Mouse (Mus musculus) NIH3T3 (cell line): Measurements from ENCODE around the gene Fyb.

ENCODE experiments used
- DNase-seq: peaks from one replicate; pipeline ENCODE4 v3.0.0-alpha.2; 2012; ENCODE audit warnings: low read depth

Gene Fyb

DNA sequence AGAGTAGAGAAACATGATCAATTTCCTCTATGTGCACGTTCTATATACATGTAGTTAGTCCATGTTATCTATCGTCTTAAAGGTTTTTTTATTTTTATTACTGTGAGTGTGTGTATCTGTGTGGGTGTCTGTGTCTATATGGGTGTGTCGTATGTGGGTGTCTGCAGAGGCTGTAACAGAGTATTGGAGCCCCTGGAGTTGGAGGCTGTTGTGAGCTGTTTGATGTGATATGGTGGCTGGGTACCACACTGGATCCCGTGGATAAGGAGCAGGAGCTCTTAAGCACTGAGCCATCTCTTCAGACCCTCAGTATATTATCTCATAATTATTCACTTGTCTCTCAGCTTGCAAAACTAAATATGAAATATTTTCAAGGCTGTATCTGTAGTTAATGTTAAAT lies 135.4 kb downstream of the Fyb start:
- no peak for DNase-seq

DNA sequence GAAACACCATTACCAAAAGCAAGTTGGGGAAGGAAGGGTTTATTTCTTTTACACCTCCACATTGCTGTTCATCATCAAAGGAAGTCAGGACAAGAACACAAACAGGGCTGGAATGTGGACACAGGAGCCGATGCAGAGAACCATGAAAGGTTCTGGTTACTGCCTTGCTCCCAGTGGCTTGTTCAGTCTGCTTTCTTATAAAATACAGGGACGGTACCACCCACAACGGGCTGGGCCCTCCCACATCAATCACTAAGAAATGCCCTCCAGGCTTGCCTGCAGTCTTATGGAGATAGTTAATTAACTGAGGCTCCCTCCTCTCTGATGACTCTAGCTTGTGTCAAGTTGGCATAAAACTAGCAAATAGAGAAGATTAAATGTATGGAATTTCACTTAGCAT lies 139.3 kb downstream of the Fyb start:
- no peak for DNase-seq

DNA sequence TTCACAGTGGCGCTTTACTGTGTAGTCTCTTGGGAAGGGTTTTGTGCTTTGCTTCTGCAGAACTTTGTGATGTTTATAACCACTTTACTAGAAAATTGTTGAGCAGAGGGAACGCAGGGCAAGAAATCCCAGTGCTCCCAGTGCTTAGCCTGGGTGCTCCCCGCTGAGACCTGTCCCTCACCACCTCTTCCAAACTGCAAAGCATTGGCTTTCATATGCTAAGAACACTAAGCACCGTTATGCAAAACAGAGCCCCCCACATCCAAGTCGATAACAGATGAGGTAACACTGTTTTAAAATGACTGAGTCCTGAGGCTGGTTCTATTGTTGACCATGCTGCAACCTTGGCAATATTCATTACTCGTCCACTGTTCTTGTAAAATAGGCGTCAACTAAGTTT lies 141.3 kb downstream of the Fyb start:
- DNase-seq: no peak

DNA sequence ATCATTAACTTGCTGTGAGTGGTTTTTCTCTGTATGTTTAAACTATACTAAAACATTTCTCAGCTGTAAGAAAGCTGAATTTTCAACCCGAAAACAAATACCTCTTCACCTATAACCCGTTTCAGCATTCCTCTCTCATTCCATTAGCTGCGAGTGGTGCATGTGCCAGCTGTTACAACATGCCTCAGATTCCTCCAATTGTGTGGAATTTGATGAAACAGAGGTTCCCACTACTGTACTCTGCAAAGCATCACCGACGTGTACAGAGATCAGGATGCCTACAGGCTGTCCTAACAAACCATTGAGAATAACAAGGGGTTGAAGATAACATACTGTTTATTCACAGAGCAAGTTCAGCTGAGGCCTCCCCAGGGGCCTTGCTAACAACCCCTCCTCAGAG lies 143.4 kb downstream of the Fyb start:
- peak; percentile 38 for DNase-seq

DNA sequence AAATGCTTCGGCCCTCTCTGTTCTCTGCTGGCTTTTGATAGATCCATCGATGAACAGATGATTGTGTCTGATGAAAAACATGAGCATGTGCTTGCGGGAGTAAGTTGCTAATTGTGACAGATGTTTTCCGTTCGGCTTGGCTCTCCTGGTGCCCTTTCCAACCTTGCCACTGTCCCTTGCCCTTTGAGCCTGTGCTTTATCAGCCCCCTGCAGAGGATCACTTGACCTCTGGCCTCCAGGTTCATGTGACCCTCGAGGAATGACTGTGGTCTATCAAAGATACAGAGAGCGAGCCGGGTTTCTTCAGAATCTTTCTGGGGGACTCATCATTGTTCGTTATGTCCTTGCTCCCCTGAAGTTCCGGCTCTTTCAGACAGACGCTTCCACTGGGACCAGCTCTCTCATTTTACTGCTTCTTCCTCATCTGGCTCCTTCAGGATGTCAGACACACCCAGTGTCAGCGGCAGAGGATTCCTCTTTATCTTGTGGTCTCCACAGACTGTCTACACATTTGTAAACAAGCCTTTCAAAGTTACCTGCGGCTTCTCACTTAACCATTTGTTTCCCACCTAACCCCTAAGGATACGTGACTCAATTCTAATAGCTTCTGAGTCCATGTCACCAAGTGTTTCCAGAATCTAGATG lies 146.3 kb downstream of the Fyb start:
- DNase-seq: no peak

DNA sequence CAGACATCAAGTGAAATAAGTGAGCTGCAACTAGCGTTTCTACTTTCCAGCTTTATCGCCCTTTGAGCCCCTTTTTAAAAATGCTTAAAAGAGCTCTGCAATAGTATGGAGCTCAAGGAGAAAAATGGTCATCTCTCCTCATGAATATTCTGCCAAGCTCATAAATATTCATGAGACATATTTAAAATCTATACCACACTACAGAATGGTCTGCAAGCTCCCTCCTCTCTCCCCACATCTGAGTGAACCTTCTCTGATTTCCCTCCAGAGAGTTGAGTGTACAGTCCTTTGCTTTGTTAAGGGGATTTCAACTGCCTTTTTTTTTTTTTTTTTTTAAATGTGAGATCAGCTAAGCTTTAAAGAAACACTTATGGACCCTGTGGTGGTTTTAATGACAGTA lies 155.8 kb downstream of the Fyb start:
- DNase-seq: no peak

DNA sequence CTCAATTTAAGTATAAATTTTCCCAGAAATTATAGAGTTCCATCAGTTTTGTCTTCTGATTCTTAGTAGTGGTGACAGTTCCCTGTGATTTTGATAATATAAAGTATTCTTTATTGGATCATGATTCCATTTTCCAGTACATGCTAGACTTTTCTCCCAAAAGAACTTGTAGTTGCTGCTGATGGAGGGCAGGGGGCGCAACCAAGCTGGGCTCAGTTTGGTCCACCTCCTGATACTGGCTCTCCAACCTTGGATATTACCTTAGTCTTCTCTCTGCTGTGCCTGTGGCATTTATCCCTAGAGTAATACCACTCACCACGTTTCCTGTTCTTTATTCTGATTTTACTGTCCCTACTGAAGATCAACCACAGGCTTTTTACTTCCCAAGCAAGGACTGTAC lies 179.5 kb downstream of the Fyb start:
- DNase-seq: peak; percentile 25

DNA sequence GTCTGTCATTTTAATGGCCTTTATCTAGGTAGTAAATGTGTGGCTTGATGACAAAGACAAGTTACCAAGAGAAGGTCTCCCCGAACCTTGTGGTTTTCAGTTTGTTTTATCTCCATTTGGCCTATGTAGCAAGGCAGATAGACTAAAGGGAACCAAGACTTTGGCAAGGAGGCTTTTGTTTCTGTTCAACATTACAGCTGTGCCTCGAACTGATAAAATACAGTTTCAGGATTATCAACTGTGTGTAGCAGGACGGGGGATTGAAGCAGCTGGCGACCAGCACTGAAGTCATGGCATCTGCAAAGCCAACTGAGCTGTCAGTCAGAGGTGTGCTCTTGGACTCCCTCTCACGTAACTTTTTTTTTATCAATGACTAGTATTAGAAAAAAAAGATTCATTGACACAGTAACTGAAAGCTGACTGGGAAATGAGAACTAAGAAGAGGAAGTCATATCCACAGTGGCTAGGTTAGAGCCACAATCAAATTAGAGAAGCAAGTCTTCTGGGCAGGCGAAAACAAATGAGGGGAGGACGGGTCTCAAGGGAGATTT lies 182.8 kb downstream of the Fyb start:
- no peak for DNase-seq

DNA sequence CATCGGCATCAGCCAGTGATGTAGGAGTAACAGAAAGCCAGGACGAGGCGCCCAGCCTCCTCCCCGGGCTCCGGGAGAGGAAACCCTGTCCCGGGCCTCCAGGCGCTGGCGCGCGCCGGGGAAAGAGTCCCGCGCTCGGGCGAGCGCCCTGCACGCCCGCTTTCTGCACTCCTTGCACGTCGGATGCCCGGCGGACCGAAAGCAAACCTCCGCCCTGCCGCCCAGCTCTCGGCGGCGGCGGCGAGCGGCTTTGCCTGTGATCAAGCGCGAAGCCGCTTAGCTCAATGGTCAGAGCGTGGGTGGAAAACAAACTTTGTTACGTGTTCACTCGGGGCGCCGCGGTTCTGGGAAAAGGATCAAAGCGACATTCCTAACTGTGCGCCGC lies 184.9 kb downstream of the Fyb start:
- DNase-seq: peak; percentile 82

DNA sequence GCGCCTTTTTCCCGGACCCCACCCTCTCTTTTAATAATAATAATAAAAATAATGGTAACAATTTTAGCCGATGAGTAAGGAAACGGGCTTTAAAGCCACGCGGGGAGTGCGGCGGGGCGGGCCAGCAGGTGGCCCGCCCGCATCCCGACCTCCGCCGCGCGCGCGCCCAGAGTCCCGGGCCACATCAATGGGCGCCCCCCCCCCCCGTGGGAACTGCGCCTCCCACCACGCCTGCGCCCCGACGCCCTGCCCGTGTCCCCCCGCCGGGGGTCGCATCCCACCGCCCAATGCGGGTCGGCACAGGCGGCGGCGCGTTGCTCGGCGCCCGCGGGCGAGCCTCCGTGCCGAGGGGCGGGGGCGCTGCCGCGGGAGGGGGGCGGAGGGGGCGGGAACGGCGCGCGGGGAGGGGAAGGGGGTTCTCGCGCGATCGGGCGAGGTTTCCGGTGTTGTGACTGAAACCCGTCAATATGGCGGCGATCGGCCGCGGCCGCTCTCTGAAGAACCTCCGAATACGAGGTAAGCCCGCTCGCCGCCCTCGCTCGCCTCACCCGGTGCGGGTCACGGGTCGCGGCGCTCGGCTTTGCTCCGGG lies 185.4 kb downstream of the Fyb start, which contains the start of gene Rictor:
TSS of gene Rictor (plus strand) at position 444 of the 590 bp plus-strand sequence.
- peak; percentile 92 for DNase-seq

DNA sequence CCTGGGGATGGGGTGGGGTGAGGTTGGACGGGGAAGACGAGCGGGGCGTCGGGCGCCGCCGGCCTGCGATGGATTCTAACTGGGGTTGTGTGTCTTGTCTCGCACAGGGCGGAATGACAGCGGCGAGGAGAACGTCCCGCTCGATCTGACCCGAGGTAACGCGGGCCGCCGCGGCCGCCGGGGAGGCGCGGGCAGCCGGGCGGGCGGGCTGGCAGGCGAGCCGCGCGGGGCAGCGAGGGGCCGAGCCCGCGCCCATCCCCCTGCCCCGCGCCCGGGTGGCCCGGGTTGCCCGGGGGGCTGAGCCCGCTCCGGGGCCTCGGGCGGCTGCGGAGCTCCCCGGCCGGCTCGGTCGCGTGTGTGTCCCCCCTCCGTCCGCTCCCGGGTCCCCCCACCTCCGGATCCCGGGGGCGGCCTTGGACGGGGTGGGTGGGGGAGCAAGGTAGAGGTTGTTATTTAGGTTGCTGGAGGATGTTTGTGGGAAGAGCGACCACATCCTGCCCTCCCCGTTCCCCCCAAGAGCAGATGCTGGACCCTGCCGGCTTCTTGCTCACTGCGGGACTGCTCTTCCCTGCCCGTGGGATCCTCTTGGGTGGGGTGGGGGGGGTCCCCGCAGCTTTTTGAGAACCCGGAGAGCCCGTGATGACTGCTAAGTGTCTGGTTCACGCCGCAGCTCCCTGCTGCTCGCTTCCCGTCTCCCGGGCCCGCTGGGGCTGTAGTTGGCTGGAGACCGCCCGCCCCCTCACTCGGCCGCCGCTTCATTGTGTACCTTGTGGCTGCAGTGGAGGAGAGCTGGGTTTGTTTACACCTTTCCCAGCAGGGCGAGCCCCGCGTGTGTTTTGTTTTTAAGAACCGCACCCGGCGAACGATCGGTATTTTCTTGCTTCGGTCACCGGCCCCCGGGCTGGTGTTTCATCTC lies 186.1 kb downstream of the Fyb start:
- peak; percentile 44 for DNase-seq

DNA sequence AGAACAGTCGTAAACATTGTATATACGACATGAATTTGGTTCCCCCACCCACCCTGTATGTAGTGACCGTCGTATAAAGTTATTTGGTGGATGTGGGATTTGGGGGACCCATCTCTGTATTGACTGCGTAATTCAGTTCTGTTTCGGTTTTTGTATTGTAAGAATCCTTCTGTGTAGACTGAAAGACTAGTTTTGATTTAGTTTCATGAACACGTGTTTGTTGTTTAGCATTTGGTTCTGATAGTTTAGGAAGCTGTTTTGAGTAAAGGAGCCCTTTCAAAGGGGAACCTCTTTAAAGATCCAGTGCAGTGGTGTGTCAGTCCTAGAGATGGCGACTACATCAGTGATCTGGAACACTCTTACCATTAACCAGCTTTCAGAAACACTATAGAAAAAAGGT lies 187.0 kb downstream of the Fyb start:
- DNase-seq: no peak

DNA sequence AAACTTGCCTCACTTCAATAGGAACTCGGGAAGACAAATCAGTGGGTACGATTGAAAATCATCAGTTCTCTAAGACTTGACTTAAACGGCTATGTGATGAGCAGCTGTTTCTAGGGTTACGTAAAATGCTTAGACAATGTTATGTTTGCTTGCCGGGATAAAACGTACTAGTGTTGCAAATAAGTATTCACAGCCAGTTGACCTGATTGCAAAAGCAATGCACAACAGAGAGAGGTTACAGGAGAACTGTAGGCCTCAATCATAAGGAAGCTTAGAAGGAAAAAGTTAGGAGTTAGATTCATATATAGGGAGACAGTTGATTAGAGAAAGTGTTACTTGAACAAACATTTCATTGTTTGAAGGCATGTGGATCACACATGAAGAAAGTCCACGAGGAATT lies 187.7 kb downstream of the Fyb start:
- no peak for DNase-seq

DNA sequence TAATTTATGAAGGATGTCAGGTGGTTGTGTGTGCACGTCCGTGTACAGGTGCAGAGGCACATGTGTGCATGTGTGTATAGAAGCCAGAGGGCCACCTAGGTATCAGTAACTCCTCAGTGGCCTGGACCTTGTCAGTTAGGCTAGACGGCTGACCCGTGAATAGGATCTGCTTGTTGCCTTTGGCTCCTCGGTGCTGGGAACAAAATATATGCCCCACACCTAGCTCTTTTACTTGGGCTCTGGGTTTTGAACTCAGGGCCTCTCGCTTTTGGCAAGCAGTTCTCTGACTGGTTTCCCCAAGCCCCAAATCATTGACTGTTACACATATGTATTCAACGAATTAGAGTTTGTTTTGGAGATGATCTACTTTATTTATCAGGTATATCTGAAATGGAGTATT lies 188.6 kb downstream of the Fyb start:
- DNase-seq: no peak
